Mouse (Mus musculus): ENCODE measurements around the gene Ring1. TPM values are rescaled to one million over a fixed set of nuclear protein-coding genes. Genes with fewer than 3 reads are reported as not detected.
A peak's percentile ranks its signal among the peaks of the same experiment; 100 is the strongest.

The Ring1 gene
- polyA plus RNA-seq, 1 experiment from 2014 or later, result 24.9 TPM

DNA sequence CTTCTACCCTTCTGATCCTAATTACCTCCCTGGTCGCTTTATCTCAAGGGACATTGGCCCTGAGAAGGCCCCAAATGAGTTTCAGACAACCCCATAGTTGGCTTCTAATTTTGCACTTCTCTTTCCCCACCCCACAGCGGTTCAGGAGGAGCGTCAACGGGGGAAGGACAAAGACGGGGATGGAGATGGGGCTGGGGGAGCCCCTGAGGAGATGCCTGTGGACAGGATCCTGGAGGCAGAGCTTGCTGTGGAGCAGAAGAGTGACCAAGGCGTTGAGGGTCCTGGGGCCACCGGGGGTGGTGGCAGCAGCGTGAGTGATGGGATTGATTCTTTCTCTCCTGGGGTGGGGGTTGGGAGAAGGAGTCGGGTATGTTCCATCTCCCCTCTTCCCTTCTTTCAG lies 11.0 kb upstream of the Ring1 start:
- WGBS, result 90% methylated on average over 9 of the region's 9 CpGs
- peaks cover 48% of the 10 kb centered on the region for H3K4me1 ChIP-seq (replicated peaks)
- no peak overlapping the region for H3K4me2 ChIP-seq
- H3K27ac ChIP-seq (replicated peaks), result no peak overlapping the region
- no peak overlapping the region for H3K9ac ChIP-seq
- H3K36me3 ChIP-seq, result peaks cover 30% of the 10 kb centered on the region
- 0 out of 2 replicates have a peak, but pooled peaks cover 6% of the 10 kb centered on the region for H3K27me3 ChIP-seq
- no peak for ATAC-seq (ENCODE audit: low FRiP score, low read depth)
- H3K9me3 ChIP-seq, result no peaks in the 10 kb centered on the region
- H3K4me3 ChIP-seq, result no peak overlapping the region

DNA sequence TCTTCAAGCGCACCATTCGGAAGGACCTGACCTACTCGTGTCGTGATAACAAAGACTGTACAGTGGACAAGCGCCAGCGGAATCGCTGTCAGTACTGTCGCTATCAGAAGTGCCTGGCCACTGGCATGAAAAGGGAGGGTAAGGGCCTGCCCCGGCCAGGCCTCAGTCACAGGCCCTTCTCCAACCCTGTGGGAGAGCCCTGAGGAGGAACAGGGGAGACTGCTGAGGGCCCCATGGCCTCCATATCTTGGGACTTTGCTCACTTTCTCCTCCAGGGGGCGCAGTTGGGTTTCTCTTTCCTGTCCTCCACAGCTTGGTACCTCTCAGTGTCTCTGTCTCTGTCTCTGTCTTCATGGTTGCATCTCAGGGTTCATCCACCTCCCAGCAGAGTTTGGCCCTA lies 9.6 kb upstream of the Ring1 start:
- 79% methylated on average over 10 of the region's 10 CpGs for WGBS
- Histone ChIP-seq H3K36me3 (peaks cover 38% of the 10 kb centered on the region), H3K27me3 (0 out of 2 replicates have a peak, but pooled peaks cover 6% of the 10 kb centered on the region), H3K9me3 (no peaks in the 10 kb centered on the region), H3K27ac (replicated peaks) (no peak overlapping the region), H3K4me2 (no peak overlapping the region), H3K9ac (no peak overlapping the region), H3K4me3 (no peak overlapping the region), H3K4me1 (replicated peaks) (peaks cover 50% of the 10 kb centered on the region)
- no peak for ATAC-seq (ENCODE audit: low FRiP score, low read depth)

DNA sequence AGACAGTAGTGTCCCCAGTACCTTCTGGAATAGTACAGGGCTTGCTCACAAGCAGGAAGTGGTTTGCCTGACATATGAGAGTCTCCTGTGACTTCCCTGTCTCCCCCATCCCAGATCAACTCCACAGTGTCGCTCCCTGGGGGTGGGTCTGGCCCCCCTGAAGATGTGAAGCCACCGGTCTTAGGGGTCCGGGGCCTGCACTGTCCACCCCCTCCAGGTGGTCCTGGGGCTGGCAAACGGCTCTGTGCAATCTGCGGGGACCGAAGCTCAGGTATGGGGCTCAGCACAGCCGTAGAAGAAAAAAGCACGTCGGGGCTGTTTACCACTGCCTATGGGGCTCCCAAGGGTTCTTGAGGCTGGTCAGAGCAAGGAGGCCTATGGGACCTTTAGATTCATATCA lies 9.0 kb upstream of the Ring1 start:
- Histone ChIP-seq H3K4me1 (replicated peaks) (peaks cover 50% of the 10 kb centered on the region), H3K4me3 (no peak overlapping the region), H3K4me2 (peak overlapping the region; percentile 96; the same call in 1 of the 2 replicates), H3K9ac (0 out of 2 replicates have a peak overlapping the region, but pooled peaks have one; percentile 94), H3K27ac (replicated peaks) (no peak overlapping the region), H3K36me3 (peaks cover 44% of the 10 kb centered on the region), H3K9me3 (no peaks in the 10 kb centered on the region), H3K27me3 (0 out of 2 replicates have a peak, but pooled peaks cover 6% of the 10 kb centered on the region)
- no peak for ATAC-seq (ENCODE audit: low FRiP score, low read depth)
- 91% methylated on average over 9 of the region's 9 CpGs for WGBS

DNA sequence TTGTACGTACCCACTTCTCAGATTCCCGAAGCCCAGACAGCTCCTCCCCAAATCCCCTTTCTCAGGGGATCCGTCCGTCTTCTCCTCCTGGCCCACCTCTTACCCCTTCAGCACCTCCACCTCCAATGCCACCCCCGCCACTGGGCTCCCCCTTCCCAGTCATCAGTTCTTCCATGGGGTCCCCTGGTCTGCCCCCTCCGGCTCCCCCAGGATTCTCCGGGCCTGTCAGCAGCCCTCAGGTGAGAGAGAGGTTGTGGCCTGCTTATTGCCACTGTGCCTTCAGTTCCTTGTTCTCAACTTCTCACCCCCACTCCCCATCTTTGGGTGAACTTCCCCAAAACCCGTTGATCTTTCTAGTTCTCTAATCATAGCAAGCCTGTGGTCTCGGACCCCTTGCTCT lies 8.3 kb upstream of the Ring1 start:
- peaks cover 46% of the 10 kb centered on the region for H3K36me3 ChIP-seq
- 70% methylated on average over 9 of the region's 9 CpGs for WGBS
- ATAC-seq (ENCODE audit: low FRiP score, low read depth), result no peak
- H3K9me3 ChIP-seq, result no peaks in the 10 kb centered on the region
- H3K27me3 ChIP-seq, result 0 out of 2 replicates have a peak, but pooled peaks cover 5% of the 10 kb centered on the region
- H3K9ac ChIP-seq, result peak overlapping the region; percentile 94
- H3K4me2 ChIP-seq, result peak overlapping the region; percentile 96
- H3K4me3 ChIP-seq, result peak overlapping the region; percentile 64
- peaks cover 52% of the 10 kb centered on the region for H3K4me1 ChIP-seq (replicated peaks)
- peak overlapping the region; percentile 98; the same call in 1 of the 2 replicates for H3K27ac ChIP-seq (replicated peaks)

DNA sequence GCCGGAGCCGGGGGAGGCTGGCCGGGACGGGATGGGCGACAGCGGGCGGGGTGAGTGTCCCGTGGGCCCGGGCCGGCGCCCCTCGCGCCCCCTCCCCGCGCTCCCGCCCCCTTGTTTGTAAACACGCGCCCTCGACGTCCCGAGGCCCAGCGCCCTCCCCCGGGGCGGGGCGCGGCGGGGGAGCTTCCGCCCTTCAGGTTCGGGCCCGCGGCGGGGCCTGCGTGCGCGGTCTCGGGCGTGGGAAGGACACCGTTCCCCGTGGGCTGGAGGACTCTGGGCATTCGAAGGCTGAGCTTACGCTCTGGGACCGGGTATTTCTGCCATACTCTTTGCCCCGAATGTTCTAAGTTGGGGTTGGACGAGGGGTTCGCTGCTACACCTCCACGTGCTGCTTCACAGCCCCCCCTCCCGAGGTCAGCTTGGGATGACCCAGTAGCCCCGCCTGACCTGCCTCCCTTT lies 7.7 kb upstream of the Ring1 start:
- Histone ChIP-seq H3K36me3 (peaks cover 40% of the 10 kb centered on the region), H3K27me3 (no peaks in the 10 kb centered on the region), H3K4me3 (peak overlapping the region; percentile 64), H3K4me1 (replicated peaks) (peaks cover 57% of the 10 kb centered on the region), H3K4me2 (peak overlapping the region; percentile 96), H3K9me3 (no peaks in the 10 kb centered on the region), H3K9ac (peak overlapping the region; percentile 94), H3K27ac (replicated peaks) (peak overlapping the region; percentile 98)
- ATAC-seq (ENCODE audit: low FRiP score, low read depth), result no peak
- under 1% methylated on average over 40 of the region's 48 CpGs for WGBS

DNA sequence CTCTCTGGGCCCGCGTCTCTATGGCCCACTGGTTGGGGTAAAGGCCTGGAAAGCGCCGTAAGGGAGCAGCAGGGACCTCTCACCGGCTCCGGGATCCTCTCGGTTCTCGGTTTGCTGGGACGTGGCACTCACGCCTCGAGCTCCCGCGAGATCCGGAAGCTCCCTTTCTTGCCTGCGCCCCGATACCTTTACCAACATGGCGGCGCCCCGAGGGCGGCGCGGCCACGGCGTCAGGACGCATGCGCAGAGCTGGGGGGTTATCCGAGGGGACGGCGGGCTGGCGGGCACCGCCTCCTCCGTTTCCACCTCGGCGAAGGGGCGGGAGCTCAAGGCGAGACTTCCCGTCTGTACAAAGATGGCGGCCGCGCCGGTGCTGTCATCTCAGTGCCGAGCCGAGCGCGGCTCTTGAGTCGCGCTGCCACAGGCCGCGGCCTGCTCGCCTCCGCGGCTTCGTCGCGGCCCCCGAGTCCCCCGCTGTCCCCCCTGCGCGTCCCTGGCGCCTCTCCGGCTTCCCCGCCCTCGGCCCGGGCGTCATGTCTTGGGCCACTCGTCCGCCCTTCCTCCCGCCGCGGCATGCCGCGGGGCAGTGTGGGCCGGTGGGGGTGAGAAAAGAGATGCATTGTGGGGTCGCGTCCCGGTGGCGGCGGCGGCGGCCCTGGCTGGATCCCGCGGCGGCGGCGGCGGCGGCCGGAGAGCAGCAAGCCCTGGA lies 7.1 kb upstream of the Ring1 start, which contains the start of the genes Slc39a7 and Rxrb:
Gene Slc39a7, minus strand, starts transcription at position 218 of the 709 bp plus-strand sequence.
Gene Rxrb, plus strand, starts transcription at position 348 of the 709 bp plus-strand sequence.
- no peaks in the 10 kb centered on the region for H3K27me3 ChIP-seq
- peaks cover 34% of the 10 kb centered on the region for H3K36me3 ChIP-seq
- H3K9me3 ChIP-seq, result no peaks in the 10 kb centered on the region
- peak within 1 kb of the TSS; percentile 64 for H3K4me3 ChIP-seq
- under 1% methylated on average over 72 of the region's 88 CpGs for WGBS
- H3K9ac ChIP-seq, result peak within 1 kb of the TSS; percentile 94
- peak within 1 kb of the TSS; percentile 96 for H3K4me2 ChIP-seq
- peaks cover 63% of the 10 kb centered on the region for H3K4me1 ChIP-seq (replicated peaks)
- ATAC-seq (ENCODE audit: low FRiP score, low read depth), result peak; percentile 85
- peak within 1 kb of the TSS; percentile 98 for H3K27ac ChIP-seq (replicated peaks)

DNA sequence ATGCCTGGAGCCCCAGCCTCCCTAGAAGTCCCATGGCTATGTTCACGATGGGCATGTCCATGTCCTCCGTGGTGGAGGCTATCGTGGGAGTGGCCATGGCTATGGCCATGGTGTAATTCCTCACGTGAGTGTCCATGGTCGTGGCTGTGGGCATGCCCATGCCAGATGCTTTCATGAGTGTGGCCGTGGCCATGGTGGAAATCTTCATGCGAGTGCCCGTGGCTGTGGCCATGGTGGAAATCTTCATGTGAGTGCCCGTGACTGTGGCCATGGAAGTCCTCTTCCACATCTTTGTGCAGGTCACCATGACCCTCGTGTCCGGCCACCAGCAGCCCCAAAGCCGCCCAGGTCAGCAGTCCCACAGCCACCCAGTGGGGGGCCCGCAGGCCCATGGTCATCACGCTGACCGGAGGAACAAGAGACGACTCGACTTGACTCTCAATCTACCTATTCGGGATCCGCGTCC lies 6.4 kb upstream of the Ring1 start:
- ATAC-seq (ENCODE audit: low FRiP score, low read depth), result no peak

DNA sequence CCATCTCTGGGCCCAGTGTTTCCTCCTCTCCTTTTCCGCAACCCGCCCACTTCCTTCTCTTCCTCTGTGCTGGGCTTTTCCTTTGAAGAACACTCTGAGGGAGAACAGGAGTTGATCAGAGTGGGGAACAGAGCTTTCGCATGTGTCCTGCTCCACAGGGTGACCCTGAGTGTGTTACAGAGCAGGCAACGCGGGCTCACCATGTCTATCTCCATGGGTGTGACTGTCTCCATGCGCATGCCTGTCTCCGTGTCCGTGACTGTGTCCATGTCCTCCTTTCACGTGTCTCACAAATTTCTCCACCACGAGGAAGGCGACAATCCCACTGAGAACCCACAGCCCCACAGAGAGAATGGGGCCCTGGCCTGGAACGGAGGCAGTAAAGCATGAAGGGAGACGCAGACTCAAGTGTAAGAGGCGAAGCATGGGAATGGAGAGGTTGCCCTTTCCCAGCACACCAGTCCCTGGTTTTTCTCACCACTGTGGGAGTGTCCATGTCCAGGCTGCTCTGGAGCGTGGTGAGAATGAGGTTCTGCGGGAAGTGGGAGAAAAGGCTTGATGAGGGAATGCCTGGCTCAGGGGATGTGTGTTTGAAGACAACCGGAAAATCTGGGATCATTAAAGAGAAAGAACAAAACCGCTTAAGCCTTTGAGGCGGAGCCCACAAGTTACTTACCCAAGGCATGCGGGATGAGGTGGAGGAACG lies 5.6 kb upstream of the Ring1 start:
- WGBS, result 70% methylated on average over 21 of the region's 21 CpGs
- no peak for ATAC-seq (ENCODE audit: low FRiP score, low read depth)
- peak overlapping the region; percentile 76 for H3K9ac ChIP-seq
- H3K4me1 ChIP-seq (replicated peaks), result peaks cover 79% of the 10 kb centered on the region
- H3K27me3 ChIP-seq, result no peaks in the 10 kb centered on the region
- H3K36me3 ChIP-seq, result peaks cover 22% of the 10 kb centered on the region
- H3K27ac ChIP-seq (replicated peaks), result peak overlapping the region; percentile 98; the same call in 1 of the 2 replicates
- H3K9me3 ChIP-seq, result no peaks in the 10 kb centered on the region
- peak overlapping the region; percentile 96 for H3K4me2 ChIP-seq
- peak overlapping the region; percentile 64 for H3K4me3 ChIP-seq

More for the DNA sequence above, 6.4 kb upstream of the Ring1 start:
- peak overlapping the region; percentile 98 for H3K27ac ChIP-seq (replicated peaks)
- peaks cover 70% of the 10 kb centered on the region for H3K4me1 ChIP-seq (replicated peaks)
- peak overlapping the region; percentile 76 for H3K9ac ChIP-seq
- H3K4me3 ChIP-seq, result peak overlapping the region; percentile 64
- WGBS, result 8% methylated on average over 20 of the region's 20 CpGs
- no peaks in the 10 kb centered on the region for H3K9me3 ChIP-seq
- peak overlapping the region; percentile 96 for H3K4me2 ChIP-seq
- peaks cover 27% of the 10 kb centered on the region for H3K36me3 ChIP-seq
- H3K27me3 ChIP-seq, result no peaks in the 10 kb centered on the region

DNA sequence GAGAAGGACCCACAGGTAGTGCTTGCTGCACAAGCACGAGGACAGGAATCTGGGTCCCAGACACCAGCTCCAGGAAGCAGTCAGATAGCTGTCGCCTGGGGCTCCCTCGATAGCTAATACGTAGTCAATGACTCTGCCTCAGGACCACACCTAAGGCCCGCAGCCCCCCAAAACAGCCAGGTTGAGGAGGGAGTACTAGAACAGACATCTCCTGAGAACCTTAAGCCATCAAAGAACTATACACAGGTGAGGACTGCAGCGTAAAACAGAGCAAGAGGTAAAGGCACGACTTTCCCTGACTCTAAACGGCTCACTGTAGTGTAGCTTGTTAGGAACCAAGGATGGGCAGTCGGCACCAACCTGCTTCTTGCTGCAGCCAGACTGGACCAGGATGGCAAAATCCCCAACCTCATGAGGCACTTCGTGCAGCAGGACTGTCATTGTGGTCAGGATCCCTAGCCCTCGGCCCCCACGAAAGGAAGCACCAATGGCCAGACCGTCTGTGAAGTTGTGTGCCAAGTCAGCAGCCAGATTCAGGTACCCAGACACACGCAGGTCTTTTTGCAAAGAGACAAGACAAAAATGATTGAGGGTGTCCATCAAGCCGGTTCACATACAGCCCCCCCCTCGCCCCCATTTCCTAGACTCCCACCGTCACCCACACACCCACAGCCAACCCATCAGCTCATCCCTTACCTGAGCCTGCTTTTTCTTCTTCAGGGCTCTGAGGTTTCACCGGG lies 4.8 kb upstream of the Ring1 start:
- H3K9ac ChIP-seq, result no peak overlapping the region
- H3K36me3 ChIP-seq, result peaks cover 17% of the 10 kb centered on the region
- WGBS, result 89% methylated on average over 18 of the region's 18 CpGs
- H3K9me3 ChIP-seq, result no peaks in the 10 kb centered on the region
- H3K4me2 ChIP-seq, result peak overlapping the region; percentile 96
- H3K4me1 ChIP-seq (replicated peaks), result peaks cover 79% of the 10 kb centered on the region
- peak overlapping the region; percentile 64; the same call in 1 of the 2 replicates for H3K4me3 ChIP-seq
- no peak for ATAC-seq (ENCODE audit: low FRiP score, low read depth)
- H3K27me3 ChIP-seq, result no peaks in the 10 kb centered on the region
- no peak overlapping the region for H3K27ac ChIP-seq (replicated peaks)

DNA sequence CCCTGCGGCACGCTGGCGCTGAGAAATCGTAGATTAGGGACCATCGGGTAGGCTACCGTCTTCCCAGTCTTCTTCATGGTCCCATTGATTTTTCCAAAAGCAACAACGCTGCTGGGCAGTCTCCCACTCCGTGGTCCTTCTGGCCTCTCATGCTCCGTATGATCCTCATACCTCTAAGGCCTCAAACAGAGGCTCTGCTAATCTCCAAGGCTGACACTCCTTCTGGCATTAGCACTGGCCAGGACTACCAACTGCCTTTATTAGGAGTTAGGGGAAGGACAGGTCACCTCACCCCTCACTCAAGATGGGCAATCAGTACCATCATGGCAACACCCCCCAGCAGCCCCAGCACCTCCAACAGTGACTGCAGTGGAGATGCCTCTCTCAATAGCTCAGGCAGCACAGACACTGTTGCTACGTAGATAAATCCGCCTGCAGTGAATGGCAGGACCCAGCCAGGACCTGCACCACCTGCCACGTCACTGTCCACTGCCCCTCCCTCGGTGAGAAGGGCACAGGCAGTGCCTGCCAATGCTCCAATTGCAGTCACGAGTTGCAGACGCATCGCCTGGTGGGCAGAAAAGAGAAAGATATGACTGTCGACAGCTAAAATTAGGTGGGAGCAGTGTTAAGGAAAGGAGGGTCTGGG lies 4.1 kb upstream of the Ring1 start:
- peak overlapping the region; percentile 98 for H3K27ac ChIP-seq (replicated peaks)
- no peaks in the 10 kb centered on the region for H3K27me3 ChIP-seq
- H3K4me3 ChIP-seq, result peak overlapping the region; percentile 63
- peaks cover 76% of the 10 kb centered on the region for H3K4me1 ChIP-seq (replicated peaks)
- peaks cover 15% of the 10 kb centered on the region for H3K36me3 ChIP-seq
- 40% methylated on average over 17 of the region's 17 CpGs for WGBS
- ATAC-seq (ENCODE audit: low FRiP score, low read depth), result no peak
- no peak overlapping the region; the same call in 1 of the 2 replicates for H3K9ac ChIP-seq
- H3K9me3 ChIP-seq, result no peaks in the 10 kb centered on the region
- peak overlapping the region; percentile 92 for H3K4me2 ChIP-seq

DNA sequence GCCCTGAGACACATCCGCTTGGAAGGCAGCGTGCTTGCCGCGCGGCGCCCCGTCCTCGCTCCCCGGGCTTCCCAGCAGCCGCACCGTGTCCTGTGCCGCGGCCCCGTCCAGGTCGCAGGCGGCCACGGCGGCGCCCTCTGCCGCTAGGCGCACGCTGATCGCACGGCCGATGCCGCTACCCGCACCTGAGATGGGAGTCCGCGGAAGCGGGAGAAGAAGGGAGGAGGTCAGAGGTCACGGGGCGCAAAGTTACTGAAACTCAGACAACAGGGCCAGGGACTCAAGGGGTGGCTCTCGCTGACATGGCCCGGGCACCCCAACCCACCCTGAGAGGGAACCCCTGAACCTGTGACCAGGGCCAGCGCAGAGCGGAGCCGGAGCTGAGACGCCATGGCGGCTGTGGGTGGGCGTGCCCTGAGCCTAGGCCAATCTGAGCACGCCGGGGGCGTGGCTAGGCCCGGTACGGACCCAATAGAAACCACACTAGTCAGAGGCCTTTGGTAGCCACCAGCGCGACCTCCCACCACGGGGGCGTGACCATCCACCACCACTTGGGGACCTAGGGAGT lies 3.3 kb upstream of the Ring1 start, which contains the start of gene H2-Ke6:
Gene H2-Ke6, minus strand, starts transcription at position 405 of the 568 bp plus-strand sequence.
- peaks cover 76% of the 10 kb centered on the region for H3K4me1 ChIP-seq (replicated peaks)
- H3K36me3 ChIP-seq, result peaks cover 15% of the 10 kb centered on the region
- peak within 1 kb of the TSS; percentile 92 for H3K4me2 ChIP-seq
- H3K4me3 ChIP-seq, result peak within 1 kb of the TSS; percentile 63
- no peaks in the 10 kb centered on the region for H3K9me3 ChIP-seq
- no peaks in the 10 kb centered on the region for H3K27me3 ChIP-seq
- ATAC-seq (ENCODE audit: low FRiP score, low read depth), result peak; percentile 73
- peak within 1 kb of the TSS; percentile 55 for H3K9ac ChIP-seq
- WGBS, result under 1% methylated on average over 47 of the region's 49 CpGs
- H3K27ac ChIP-seq (replicated peaks), result peak within 1 kb of the TSS; percentile 98
